Mouse (Mus musculus) stomach, postnatal 0 days (tissue): ENCODE data around the gene Ccdc116. TPM values are rescaled to one million over a fixed set of nuclear protein-coding genes. Genes with fewer than 3 reads are reported as not detected.

Source experiments
- ATAC-seq: fragments of 200-750 bp; cut with Nextera tagmentation; 2 replicates; pipeline ENCODE4 v1.8.0; 2017; ENCODE audit not compliant: low FRiP score, low TSS enrichment
- DNase-seq: peaks from one replicate; pipeline ENCODE4 v3.0.0-alpha.2; 2016; ENCODE audit warnings: low spot score
- H3K27ac ChIP-seq: fragments of 300-500 bp; sonication (generic); replicated peaks from 2 replicates; pipeline ENCODE4 v1.5.1; 2014; ENCODE audit warnings: mild to moderate bottlenecking, control low read depth
- H3K27me3 ChIP-seq: fragments of 300-500 bp; sonication (generic); 2 replicates; pipeline ENCODE4 v1.6.1; 2014; ENCODE audit warnings: low read length; ENCODE audit not compliant: control insufficient read depth, insufficient read depth
- H3K36me3 ChIP-seq: fragments of 300-500 bp; sonication (generic); 2 replicates; pipeline ENCODE4 v1.6.1; 2014; ENCODE audit warnings: low read length, mixed read lengths; ENCODE audit not compliant: control insufficient read depth, insufficient read depth
- H3K4me1 ChIP-seq: fragments of 300-500 bp; sonication (generic); replicated peaks from 2 replicates; pipeline ENCODE4 v1.6.1; 2014; ENCODE audit warnings: antibody characterized with exemption; ENCODE audit not compliant: control insufficient read depth, insufficient read depth
- H3K4me2 ChIP-seq: fragments of 300-500 bp; sonication (generic); replicated peaks from 2 replicates; pipeline ENCODE4 v1.6.1; 2014; ENCODE audit warnings: low read depth, mild to moderate bottlenecking, control low read depth, moderate library complexity
- H3K4me3 ChIP-seq: fragments of 300-500 bp; sonication (generic); 2 replicates; pipeline ENCODE4 v1.5.1; 2014; ENCODE audit warnings: low read depth, low read length, control low read depth
- H3K9ac ChIP-seq: fragments of 300-500 bp; sonication (generic); 2 replicates; pipeline ENCODE4 v1.6.1; 2014; ENCODE audit warnings: mild to moderate bottlenecking, low read length, control low read depth, mixed read lengths
- H3K9me3 ChIP-seq: fragments of 300-500 bp; sonication (generic); 2 replicates; pipeline ENCODE4 v1.6.1; 2016; ENCODE audit warnings: low read length; ENCODE audit not compliant: control insufficient read depth
- CTCF ChIP-seq: IDR thresholded peaks from 2 replicates; pipeline ENCODE4 v1.5.1; 2016; ENCODE audit warnings: antibody characterized with exemption, low read depth, mild to moderate bottlenecking, moderate library complexity
- EP300 ChIP-seq: optimal IDR thresholded peaks from 2 replicates; pipeline ENCODE3; 2016; ENCODE audit warnings: antibody characterized with exemption
- WGBS: fragments of 180-500 bp; shearing (Covaris S2); extraction: QIAGEN DNeasy Blood & Tissue Kit; methylation state at CpG from one replicate; pipeline ENCODE4 v1.1.7; 2014; 5-methylcytosine and 5-hydroxymethylcytosine counted together
- polyA plus RNA-seq: library from polyadenylated mRNA; unstranded; fragments of >200 nt; fragmentation: Nextera tagmentation; extraction: Ambion mirVana; gene quantifications from 2 replicates; pipeline ENCODE4 v1.2.1, GENCODE M21; 2015

Ccdc116 gene
- polyA plus RNA-seq, 1 experiment from 2014 or later = 1.8 TPM

- no peaks in the 10 kb centered on the region for H3K9me3 ChIP-seq
- H3K4me1 ChIP-seq = no peaks in the 10 kb centered on the region
- peaks cover 20% of the 10 kb centered on the region for H3K36me3 ChIP-seq
- no peak for TF ChIP-seq EP300
- no peaks in the 10 kb centered on the region for H3K27me3 ChIP-seq
- H3K4me2 ChIP-seq = no peak overlapping the region
- no peak for ATAC-seq
- no peak overlapping the region for H3K4me3 ChIP-seq
- H3K9ac ChIP-seq = no peak overlapping the region
- DNase-seq = no peak
- H3K27ac ChIP-seq = no peak overlapping the region
- 92% methylated on average over 2 of the region's 2 CpGs for WGBS
Measured at GRCm38 (mm10) chr16:17154346-17154745, 7.3 kb upstream of the Ccdc116 start.

GRCm38 (mm10) chr16:17151874-17152273 is 4.8 kb upstream of the Ccdc116 start:
- no peak overlapping the region for H3K4me2 ChIP-seq
- no peak for DNase-seq
- H3K27me3 ChIP-seq = no peaks in the 10 kb centered on the region
- 0 out of 2 replicates have a peak, but pooled peaks cover 4% of the 10 kb centered on the region for H3K4me1 ChIP-seq
- no peak for TF ChIP-seq EP300
- TF ChIP-seq CTCF = no peak
- H3K9ac ChIP-seq = no peak overlapping the region
- 96% methylated on average over 4 of the region's 4 CpGs for WGBS
- no peaks in the 10 kb centered on the region for H3K9me3 ChIP-seq
- no peak for ATAC-seq
- H3K4me3 ChIP-seq = no peak overlapping the region
- H3K36me3 ChIP-seq = peaks cover 15% of the 10 kb centered on the region
- H3K27ac ChIP-seq = no peak overlapping the region

- ATAC-seq (peak; percentile 73), DNase-seq (peak; percentile 48)
- WGBS = 79% methylated on average over 7 of the region's 7 CpGs
- Histone ChIP-seq H3K27ac (peak overlapping the region; percentile 69), H3K9me3 (no peaks in the 10 kb centered on the region), H3K4me1 (0 out of 2 replicates have a peak, but pooled peaks cover 4% of the 10 kb centered on the region), H3K27me3 (no peaks in the 10 kb centered on the region), H3K4me2 (no peak overlapping the region), H3K36me3 (peaks cover 15% of the 10 kb centered on the region), H3K9ac (no peak overlapping the region), H3K4me3 (no peak overlapping the region)
- no peak for TF ChIP-seq CTCF
- TF ChIP-seq EP300 = no peak
Measured at GRCm38 (mm10) chr16:17150520-17151258, 3.7 kb upstream of the Ccdc116 start.

GRCm38 (mm10) chr16:17148084-17148483 is 1.1 kb upstream of the Ccdc116 start:
- no peaks in the 10 kb centered on the region for H3K27me3 ChIP-seq
- WGBS = 21% methylated on average over 16 of the region's 16 CpGs
- H3K27ac ChIP-seq = no peak overlapping the region
- no peak for TF ChIP-seq EP300
- TF ChIP-seq CTCF = peak; percentile 56
- peak overlapping the region; percentile 63; the same call in 1 of the 2 replicates for H3K9ac ChIP-seq
- DNase-seq = peak; percentile 50
- 0 out of 2 replicates have a peak, but pooled peaks have one; percentile 30 for ATAC-seq
- 0 out of 2 replicates have a peak, but pooled peaks cover 4% of the 10 kb centered on the region for H3K4me1 ChIP-seq
- H3K4me3 ChIP-seq = peak overlapping the region; percentile 57; the same call in 1 of the 2 replicates
- peaks cover 9% of the 10 kb centered on the region for H3K36me3 ChIP-seq
- H3K9me3 ChIP-seq = no peaks in the 10 kb centered on the region
- peak overlapping the region; percentile 98 for H3K4me2 ChIP-seq

- ATAC-seq = peak; percentile 63
- H3K27ac ChIP-seq = peak overlapping the region; percentile 67; the same call in 1 of the 2 replicates
- H3K9ac ChIP-seq = peak overlapping the region; percentile 63
- no peak for TF ChIP-seq CTCF
- no peak for TF ChIP-seq EP300
- no peaks in the 10 kb centered on the region for H3K9me3 ChIP-seq
- no peaks in the 10 kb centered on the region for H3K27me3 ChIP-seq
- peak overlapping the region; percentile 57 for H3K4me3 ChIP-seq
- 0 out of 2 replicates have a peak, but pooled peaks cover 4% of the 10 kb centered on the region for H3K4me1 ChIP-seq
- H3K4me2 ChIP-seq = peak overlapping the region; percentile 98
- DNase-seq = peak; percentile 82
- peaks cover 5% of the 10 kb centered on the region; the same call in 1 of the 2 replicates for H3K36me3 ChIP-seq
- under 1% methylated on average over 40 of the region's 41 CpGs for WGBS
Measured at GRCm38 (mm10) chr16:17147391-17147929, 431 bp upstream of the Ccdc116 start.

- H3K36me3 ChIP-seq = no peaks in the 10 kb centered on the region
- ATAC-seq (no peak), DNase-seq (no peak)
- 28% methylated on average over 7 of the region's 7 CpGs for WGBS
- TF ChIP-seq CTCF = no peak
- no peak for TF ChIP-seq EP300
- no peak within 1 kb of the TSS for H3K4me3 ChIP-seq
- H3K9me3 ChIP-seq = no peaks in the 10 kb centered on the region
- H3K27ac ChIP-seq = no peak within 1 kb of the TSS
- no peak within 1 kb of the TSS for H3K4me2 ChIP-seq
- H3K27me3 ChIP-seq = no peaks in the 10 kb centered on the region
- H3K9ac ChIP-seq = no peak within 1 kb of the TSS
- 0 out of 2 replicates have a peak, but pooled peaks cover 4% of the 10 kb centered on the region for H3K4me1 ChIP-seq
Measured at GRCm38 (mm10) chr16:17144339-17144738, 2.7 kb downstream of the Ccdc116 start, which contains the start of gene Ydjc. Gene Ydjc, plus strand, starts transcription at chr16:17144621.
